Mouse (Mus musculus) gastrocnemius, adult 2 months (tissue): ENCODE measurements at regions not wholly inside any gene's neighbourhood (a gene's known extent, or its start where the extent isn't known, plus 50 kb on each side); places are given as distances from the start of the nearest gene placed in this dataset.
A peak's percentile ranks its signal among the peaks of the same experiment; 100 is the strongest.

Experiments
- DNase-seq: peaks from one replicate; pipeline ENCODE4 v3.0.0; 2022
- H3K27ac ChIP-seq: fragments of 200-600 bp; 2 replicates; pipeline ENCODE4 v1.8.1; 2022; ENCODE audit warnings: mild to moderate bottlenecking
- H3K4me3 ChIP-seq: fragments of 200-600 bp; 2 replicates; pipeline ENCODE4 v1.8.1; 2022; ENCODE audit warnings: mild to moderate bottlenecking, moderate library complexity
- CTCF ChIP-seq: fragments of 200-600 bp; IDR thresholded peaks from 2 replicates; pipeline ENCODE4 v1.8.1; 2022; ENCODE audit warnings: antibody characterized with exemption, mild to moderate bottlenecking, moderate library complexity
- intact Hi-C: fragments of 180-260 bp; cut with DNase I; formaldehyde crosslinking; loops from one replicate; pipeline ENCODE4 v1.15.1; 2025

DNA sequence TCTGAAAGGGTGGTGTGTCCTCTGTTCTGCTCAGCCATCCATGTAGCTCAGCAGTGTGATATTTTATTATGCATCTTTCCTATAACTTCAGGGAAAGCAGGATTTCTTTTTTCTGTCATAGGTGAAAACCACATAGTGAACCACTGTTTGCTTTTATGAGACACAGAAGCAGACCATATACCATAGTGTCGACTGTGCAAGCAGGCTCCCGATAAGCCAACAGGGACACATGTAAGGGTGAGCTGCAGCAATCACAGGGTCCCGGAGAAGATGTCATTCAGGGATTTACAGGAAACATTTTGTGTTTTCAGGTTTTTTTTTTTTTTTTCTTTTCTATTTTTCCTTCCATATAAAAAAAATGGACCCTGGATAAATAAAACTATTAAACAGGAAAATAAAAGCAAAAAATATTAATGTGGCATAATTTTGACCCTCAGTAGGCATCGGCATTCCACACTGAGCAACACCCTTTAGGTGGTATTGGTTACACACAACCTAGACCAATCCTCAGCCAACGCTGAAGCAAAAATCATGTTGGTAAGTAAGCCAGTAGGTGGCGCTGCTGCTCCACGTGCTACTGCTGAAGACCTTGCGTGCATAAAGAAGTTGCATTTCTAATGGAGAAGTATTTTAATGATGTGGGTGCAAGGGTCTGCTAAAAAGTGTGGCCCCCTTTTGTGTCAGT, 146.7 kb upstream of the C9orf72 start:
- Histone ChIP-seq H3K27ac (no peak overlapping the region), H3K4me3 (no peak overlapping the region)
- peak; percentile 92 for TF ChIP-seq CTCF
- intact Hi-C loops, result no loop called here
- peak; percentile 66 for DNase-seq

GRCm38 (mm10) chr4:35364161-35364560, 138.2 kb upstream of the C9orf72 start:
- H3K27ac ChIP-seq, result no peak overlapping the region
- no peak for TF ChIP-seq CTCF
- no peak overlapping the region for H3K4me3 ChIP-seq
- DNase-seq, result no peak
- intact Hi-C loops, result no loop called here

DNA sequence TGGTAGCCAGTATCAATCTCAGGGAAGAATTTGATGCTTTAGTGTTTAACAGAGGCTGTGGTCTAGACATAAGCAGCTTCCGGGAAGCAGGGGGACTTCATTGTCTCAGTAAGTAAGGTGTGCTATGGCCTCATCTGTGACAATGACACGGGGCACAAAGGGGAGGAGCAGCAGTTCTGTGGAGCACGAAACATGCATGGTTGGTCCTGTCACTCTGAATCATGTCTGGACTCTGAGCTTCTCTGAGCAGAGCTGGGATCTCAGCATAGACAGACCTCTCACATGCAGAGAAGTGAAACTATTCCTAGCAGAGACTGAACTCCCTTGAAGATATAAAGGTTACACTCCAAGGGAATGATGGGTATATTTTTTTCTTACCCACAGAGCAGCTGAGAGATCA, 136.2 kb upstream of the C9orf72 start:
- TF ChIP-seq CTCF, result no peak
- Histone ChIP-seq H3K4me3 (no peak overlapping the region), H3K27ac (no peak overlapping the region)
- DNase-seq, result no peak
- intact Hi-C loops, result no loop called here

DNA sequence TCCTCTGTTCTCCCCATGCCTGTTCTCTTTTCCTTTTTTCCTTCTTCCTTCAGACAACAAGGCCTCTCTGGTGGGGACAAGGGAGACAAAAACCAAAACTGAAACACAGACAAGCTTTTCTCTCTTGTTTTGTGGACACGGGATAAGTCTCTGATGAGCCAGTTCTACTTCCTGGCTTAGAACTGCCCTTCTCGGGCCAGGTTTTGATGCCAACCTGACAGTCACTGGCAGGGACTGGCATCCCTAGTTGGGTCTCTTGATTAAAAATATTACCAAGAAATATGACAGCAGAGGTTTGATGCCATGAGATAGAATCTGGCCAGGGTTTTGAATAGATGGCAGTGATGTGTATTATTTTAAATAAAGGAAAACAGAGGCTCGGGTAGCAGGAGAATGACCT, 133.4 kb upstream of the C9orf72 start:
- intact Hi-C loops, result no loop called here
- no peak overlapping the region for H3K4me3 ChIP-seq
- TF ChIP-seq CTCF, result no peak
- DNase-seq, result no peak
- peak overlapping the region; percentile 58 for H3K27ac ChIP-seq

DNA sequence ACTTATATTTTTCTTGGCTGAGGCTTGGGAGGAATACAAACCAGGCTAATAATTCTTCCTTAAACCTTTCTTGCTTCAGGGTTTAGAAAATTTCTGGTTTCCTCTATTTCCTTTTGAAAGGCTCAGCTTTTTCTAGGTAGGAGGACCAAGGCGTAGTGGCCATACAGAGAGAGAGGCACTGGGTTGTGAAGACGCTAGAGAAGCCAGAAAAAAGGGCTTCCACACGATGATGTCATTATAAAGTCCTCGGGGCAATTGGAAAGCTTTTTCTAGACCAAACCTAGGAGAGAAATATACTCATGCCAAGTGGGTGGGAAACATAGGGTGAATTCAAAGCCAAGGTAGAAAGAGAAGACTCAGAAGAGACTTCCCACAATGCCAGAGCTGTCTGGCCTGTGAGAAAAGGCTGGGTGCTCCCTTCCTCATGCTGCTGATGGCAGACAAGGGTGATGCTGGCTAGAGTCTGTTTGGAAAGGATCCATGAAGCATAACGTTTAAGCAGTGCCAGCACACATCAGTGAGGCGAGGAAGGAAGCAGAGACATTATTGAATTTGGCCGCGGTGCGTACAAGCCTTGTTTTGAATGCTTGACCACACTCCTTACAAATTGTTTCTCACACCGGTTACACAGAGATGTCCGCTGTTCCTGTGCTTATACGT, 131.1 kb upstream of the C9orf72 start:
- intact Hi-C loops, result no loop called here
- Histone ChIP-seq H3K4me3 (no peak overlapping the region), H3K27ac (no peak overlapping the region)
- no peak for DNase-seq
- no peak for TF ChIP-seq CTCF

DNA sequence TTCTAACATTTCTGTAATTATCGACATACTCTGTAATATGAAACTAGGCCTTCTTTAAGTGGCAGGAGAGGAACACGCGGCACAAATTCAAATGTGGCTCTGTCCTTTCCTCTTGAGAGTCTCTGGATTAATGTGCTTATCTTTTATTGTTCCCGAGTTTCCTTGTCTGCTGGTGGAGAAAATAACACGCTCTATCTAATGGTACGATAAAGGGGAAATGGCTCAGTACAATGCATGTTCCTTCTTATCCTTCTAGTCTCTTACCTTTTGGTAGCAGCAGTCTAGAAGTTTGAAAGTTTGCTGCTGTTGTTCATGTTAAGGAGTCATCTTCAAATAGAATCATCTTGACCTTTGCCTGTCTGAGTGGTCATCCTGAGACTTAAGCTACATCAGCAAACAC, 130.1 kb upstream of the C9orf72 start:
- Histone ChIP-seq H3K4me3 (no peak overlapping the region), H3K27ac (no peak overlapping the region)
- no peak for TF ChIP-seq CTCF
- intact Hi-C loops, result no loop called here
- DNase-seq, result no peak

DNA sequence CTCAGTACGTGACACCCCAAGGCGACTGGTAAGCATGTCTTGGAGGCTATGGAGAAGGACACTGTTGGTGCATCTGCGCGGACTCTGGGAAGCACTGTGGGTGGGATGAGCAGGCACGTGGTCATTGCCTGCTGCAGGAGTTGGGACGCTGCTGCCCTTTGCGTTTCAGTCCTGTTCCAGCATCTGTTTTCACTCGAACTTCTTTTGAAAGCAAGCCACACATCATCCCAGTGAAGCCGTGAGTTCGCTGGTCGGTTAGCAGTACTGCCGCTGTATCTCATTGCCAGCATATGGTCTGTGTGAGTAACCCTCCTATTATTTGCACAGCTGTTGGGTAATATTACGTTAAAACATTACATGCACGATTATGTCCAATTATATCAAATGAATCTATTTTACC, 128.1 kb upstream of the C9orf72 start:
- no peak for DNase-seq
- Histone ChIP-seq H3K4me3 (no peak overlapping the region), H3K27ac (no peak overlapping the region)
- intact Hi-C loops, result no loop called here
- TF ChIP-seq CTCF, result no peak

DNA sequence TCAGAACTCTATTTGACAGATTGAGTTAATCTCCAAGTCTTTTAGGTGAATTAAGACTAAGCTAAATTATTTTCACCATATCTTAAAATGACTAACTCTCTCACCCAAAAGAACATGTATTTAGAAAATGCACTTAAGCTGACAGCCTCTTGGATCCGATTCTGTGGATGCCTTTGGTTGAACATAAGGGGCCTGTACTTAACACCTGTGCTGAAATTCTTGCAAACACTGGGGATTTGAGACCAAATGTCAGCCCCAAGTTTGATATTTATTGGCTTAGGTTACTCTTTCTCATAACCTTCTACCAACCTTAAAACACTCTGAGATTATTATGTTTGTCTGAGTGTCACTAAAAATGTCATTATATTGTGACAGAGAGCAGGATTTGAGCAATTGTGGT, 126.6 kb upstream of the C9orf72 start:
- TF ChIP-seq CTCF, result no peak
- intact Hi-C loops, result no loop called here
- H3K27ac ChIP-seq, result no peak overlapping the region
- no peak overlapping the region for H3K4me3 ChIP-seq
- no peak for DNase-seq

- intact Hi-C loops, result no loop called here
- DNase-seq, result no peak
- Histone ChIP-seq H3K27ac (no peak overlapping the region), H3K4me3 (no peak overlapping the region)
- no peak for TF ChIP-seq CTCF
Observed at GRCm38 (mm10) chr4:35350465-35350864, 124.5 kb upstream of the C9orf72 start.

DNA sequence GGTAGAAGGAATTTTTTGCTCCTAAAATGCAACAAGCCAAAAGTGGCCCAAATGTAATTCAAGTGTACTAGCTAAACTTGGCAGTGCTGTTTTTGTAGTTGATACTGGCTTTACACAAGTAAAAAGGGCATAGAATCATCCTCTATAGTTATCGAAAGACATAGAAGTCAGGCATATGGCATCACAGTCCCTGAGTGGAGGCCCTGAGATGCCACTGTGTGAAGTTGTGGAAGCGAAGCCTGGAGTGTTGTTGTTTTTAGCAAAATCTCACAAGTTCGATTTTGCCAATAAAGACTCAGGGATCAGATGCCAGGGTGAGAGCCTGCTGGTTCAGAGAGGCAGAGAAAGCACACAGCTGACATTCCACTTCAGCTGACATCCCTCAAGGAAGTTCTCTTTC, 121.6 kb upstream of the C9orf72 start:
- no peak overlapping the region for H3K27ac ChIP-seq

DNA sequence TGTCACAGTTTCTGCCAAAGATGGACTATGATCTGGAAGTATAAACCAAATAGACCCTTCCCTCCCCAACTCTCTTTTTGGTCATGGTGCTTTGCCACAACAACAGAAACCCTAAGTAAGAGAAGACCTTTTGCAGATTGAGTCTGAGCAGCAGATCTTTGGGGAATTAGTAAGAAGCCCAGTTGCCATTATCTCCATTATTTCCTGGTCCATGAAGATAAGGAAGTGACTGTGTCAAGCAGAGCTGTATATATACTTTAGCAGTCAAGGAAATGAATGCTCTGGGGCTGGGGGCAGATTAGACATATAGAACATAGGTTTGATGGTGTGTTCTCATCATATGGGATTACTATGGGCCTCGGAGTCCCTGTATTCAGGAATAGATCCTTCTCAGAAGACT, 117.8 kb upstream of the C9orf72 start:
- TF ChIP-seq CTCF, result no peak
- no peak for DNase-seq
- Histone ChIP-seq H3K27ac (no peak overlapping the region), H3K4me3 (no peak overlapping the region)
- intact Hi-C loops, result no loop called here

More for the DNA sequence above, 121.6 kb upstream of the C9orf72 start:
- no peak for TF ChIP-seq CTCF
- no peak overlapping the region for H3K4me3 ChIP-seq
- no peak for DNase-seq
- intact Hi-C loops, result no loop called here

DNA sequence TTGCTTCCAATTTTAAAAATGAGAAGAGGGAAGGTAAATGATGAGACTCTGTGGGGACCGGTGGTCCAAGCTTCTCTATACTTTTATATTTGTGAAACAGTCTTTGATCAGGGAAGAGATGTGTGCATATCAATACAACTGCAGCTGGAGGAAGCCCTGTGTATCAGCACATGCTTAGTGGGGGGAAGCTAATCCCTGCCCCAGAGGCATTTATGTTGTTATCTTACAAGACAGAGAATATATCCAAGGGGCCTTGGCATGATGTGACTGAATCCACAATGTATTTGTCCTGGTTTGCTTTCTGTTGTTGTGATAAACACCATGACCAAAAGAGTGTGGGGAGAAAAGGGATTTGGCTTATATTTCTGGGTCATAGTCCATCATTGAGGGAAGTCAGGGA, 105.2 kb upstream of the C9orf72 start:
- no peak overlapping the region for H3K27ac ChIP-seq
- intact Hi-C loops, result no loop called here
- no peak for TF ChIP-seq CTCF
- DNase-seq, result no peak
- no peak overlapping the region for H3K4me3 ChIP-seq

- intact Hi-C loops, result no loop called here
- no peak for TF ChIP-seq CTCF
- Histone ChIP-seq H3K27ac (no peak overlapping the region), H3K4me3 (no peak overlapping the region)
- DNase-seq, result no peak
Observed at GRCm38 (mm10) chr4:35325300-35325699, 99.3 kb upstream of the C9orf72 start.
